Mouse (Mus musculus) hindbrain, embryonic 10.5 days (tissue): ENCODE results near the gene Mafg. TPM values are rescaled to one million over a fixed set of nuclear protein-coding genes. Genes with fewer than 3 reads are reported as not detected.
"Not testable (repeated sequence)": the region's sequence is repeated elsewhere in the genome, so short reads cannot be mapped to it uniquely, and the experiment has no call there.

Experiments
- DNase-seq: peaks from one replicate; pipeline ENCODE4 v3.0.0-alpha.2; 2017; ENCODE audit warnings: low spot score
- H3K27ac ChIP-seq: fragments of 300-500 bp; sonication (generic); 2 replicates; pipeline ENCODE4 v1.5.1; 2016; ENCODE audit warnings: mild to moderate bottlenecking, moderate library complexity
- H3K27me3 ChIP-seq: fragments of 300-500 bp; sonication (generic); 2 replicates; pipeline ENCODE4 v1.6.1; 2016; ENCODE audit warnings: mild to moderate bottlenecking; ENCODE audit not compliant: poor library complexity, insufficient read depth, severe bottlenecking
- H3K36me3 ChIP-seq: fragments of 300-500 bp; sonication (generic); 2 replicates; pipeline ENCODE4 v1.6.1; 2016; ENCODE audit warnings: mild to moderate bottlenecking, moderate library complexity
- H3K4me1 ChIP-seq: fragments of 300-500 bp; sonication (generic); replicated peaks from 2 replicates; pipeline ENCODE4 v1.6.1; 2016; ENCODE audit warnings: mild to moderate bottlenecking
- H3K4me3 ChIP-seq: fragments of 300-500 bp; sonication (generic); 2 replicates; pipeline ENCODE4 v1.5.1; 2016; ENCODE audit warnings: mild to moderate bottlenecking, moderate library complexity
- H3K9me3 ChIP-seq: fragments of 300-500 bp; sonication (generic); 2 replicates; pipeline ENCODE4 v1.6.1; 2016; ENCODE audit warnings: mild to moderate bottlenecking, moderate library complexity
- WGBS: fragments of 180-500 bp; shearing (Covaris S2); methylation state at CpG from one replicate; pipeline ENCODE4 v1.1.7; 2016; 5-methylcytosine and 5-hydroxymethylcytosine counted together
- polyA plus RNA-seq: library from polyadenylated mRNA; unstranded; fragments of >200 nt; fragmentation: Nextera tagmentation; extraction: Ambion mirVana; gene quantifications from 2 replicates; pipeline ENCODE4 v1.2.1, GENCODE M21; 2016

Gene Mafg
- polyA plus RNA-seq, 1 experiment from 2014 or later = 23.1 TPM

DNA sequence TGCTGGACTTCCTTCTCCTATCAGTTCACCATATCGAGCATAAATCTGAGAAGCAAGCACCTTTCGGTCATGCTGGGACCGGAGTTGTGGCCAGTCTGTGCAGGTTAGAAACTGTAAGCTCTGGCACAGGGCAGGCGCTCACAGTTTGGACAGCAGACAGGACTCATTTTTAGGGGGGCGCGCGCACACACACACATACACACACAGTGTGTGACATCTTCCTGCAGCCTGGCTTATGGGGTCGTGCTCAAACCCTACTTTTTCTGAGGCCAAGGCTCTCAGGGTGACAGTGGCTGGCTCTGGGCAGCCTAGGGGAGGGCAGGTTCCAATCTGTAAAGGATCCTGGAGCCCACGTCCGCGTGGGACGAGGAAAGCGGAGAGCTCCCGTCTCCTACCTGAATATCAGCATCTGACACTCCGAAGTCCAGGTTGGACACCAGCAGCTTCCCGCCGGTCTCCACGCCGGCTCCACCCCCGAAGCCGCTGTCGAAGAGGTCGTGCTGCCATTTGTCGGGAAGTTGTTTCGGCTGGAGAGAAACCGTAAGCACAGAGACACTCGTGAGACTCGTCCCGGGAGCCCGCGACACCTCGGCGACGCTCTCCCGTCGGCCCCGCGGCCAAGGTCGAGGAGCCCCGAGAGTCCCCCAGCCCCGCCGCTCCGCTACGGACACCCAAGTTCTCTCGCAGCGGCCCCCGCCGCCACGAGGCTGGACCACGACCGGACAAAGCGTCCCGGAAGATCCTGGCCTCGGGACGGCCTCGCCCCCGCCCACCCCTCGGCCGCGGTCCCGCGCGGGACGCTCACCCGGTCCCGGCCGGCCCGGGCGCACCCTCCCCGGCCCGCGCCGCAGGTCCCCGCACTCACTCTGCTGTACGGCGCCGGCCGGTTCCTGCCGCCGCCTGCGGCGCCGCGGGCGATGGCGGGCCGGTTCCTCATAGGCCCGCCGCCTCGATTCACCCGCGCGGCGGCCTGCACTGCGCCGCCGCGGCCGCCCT is 35.9 kb downstream of the Mafg start:
- H3K4me3 ChIP-seq = peak overlapping the region; percentile 91
- H3K27ac ChIP-seq = peak overlapping the region; percentile 99
- 5% methylated on average over 98 of the region's 99 CpGs for WGBS
- no peaks in the 10 kb centered on the region for H3K9me3 ChIP-seq
- peak; percentile 35 for DNase-seq
- H3K36me3 ChIP-seq = peaks cover 77% of the 10 kb centered on the region
- peaks cover 42% of the 10 kb centered on the region for H3K4me1 ChIP-seq
- no peaks in the 10 kb centered on the region for H3K27me3 ChIP-seq

- WGBS = 97% methylated on average over 6 of the region's 6 CpGs
- H3K27ac ChIP-seq = no peak overlapping the region
- H3K9me3 ChIP-seq = peaks cover 4% of the 10 kb centered on the region
- H3K36me3 ChIP-seq = peaks cover 99% of the 10 kb centered on the region
- H3K27me3 ChIP-seq = no peaks in the 10 kb centered on the region
- DNase-seq = no peak
- no peak overlapping the region for H3K4me3 ChIP-seq
- H3K4me1 ChIP-seq = no peaks in the 10 kb centered on the region
Observed at GRCm38 (mm10) chr11:120588531-120588930, 44.9 kb downstream of the Mafg start.

GRCm38 (mm10) chr11:120583937-120584336 is 49.5 kb downstream of the Mafg start:
- Histone ChIP-seq H3K36me3 (peaks cover 76% of the 10 kb centered on the region), H3K27ac (no peak overlapping the region), H3K9me3 (peaks cover 4% of the 10 kb centered on the region), H3K4me1 (peaks cover 30% of the 10 kb centered on the region), H3K27me3 (no peaks in the 10 kb centered on the region), H3K4me3 (no peak overlapping the region)
- DNase-seq = no peak
- WGBS = 96% methylated on average over 1 of the region's 1 CpGs

GRCm38 (mm10) chr11:120582982-120583293 is 50.5 kb downstream of the Mafg start:
- 89% methylated on average over 2 of the region's 2 CpGs for WGBS
- not testable (repeated sequence) for H3K4me3 ChIP-seq, DNase-seq, H3K9me3 ChIP-seq, H3K27me3 ChIP-seq
- Histone ChIP-seq H3K4me1 (peaks cover 40% of the 10 kb centered on the region), H3K27ac (0 out of 2 replicates have a peak overlapping the region, but pooled peaks have one; percentile 99), H3K36me3 (peaks cover 77% of the 10 kb centered on the region)

GRCm38 (mm10) chr11:120582268-120582981 is 51.0 kb downstream of the Mafg start:
- Histone ChIP-seq H3K9me3 (peaks cover 4% of the 10 kb centered on the region), H3K27me3 (no peaks in the 10 kb centered on the region), H3K4me3 (peak overlapping the region; percentile 93), H3K27ac (peak overlapping the region; percentile 99), H3K4me1 (peaks cover 40% of the 10 kb centered on the region), H3K36me3 (peaks cover 77% of the 10 kb centered on the region)
- DNase-seq = no peak
- WGBS = 76% methylated on average over 8 of the region's 8 CpGs

DNA sequence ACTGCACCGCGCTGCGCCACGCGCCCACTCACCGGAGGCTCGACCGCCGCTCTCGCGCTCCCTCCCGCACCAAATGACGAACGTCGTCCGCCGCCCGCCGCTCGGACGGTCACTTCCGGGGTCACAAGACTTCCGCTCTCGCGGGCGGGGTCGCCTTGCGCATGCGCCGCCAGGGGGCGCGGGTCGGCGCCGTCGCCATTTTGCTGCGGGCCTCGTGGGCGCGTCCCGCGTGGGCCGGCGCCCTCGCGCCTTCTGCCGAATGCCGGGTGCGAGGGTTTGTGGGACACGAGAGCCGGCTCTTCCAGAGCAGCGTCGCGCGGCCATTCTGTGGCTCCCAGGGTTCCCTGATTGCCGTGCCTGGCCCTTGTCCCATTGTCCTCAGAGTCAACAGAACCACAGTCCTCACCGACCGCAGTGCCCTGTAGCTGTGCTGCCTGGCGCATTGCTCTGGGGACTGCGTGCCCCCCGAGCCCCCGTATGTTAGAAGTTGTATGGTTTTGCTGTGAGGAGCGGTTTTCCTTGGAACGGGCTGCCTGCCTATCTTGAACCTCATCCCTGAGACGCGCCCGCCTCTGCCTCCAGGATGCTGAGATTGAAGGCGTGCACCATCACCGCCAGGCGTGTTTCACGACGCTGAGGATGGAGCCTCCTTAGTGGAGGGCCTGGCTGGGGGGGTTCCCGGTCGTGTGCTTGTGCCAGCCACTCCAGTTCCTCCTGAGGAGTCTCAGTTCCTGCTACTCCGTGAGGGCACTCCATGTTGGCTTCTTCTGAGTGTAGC is 51.7 kb downstream of the Mafg start, which contains the start of gene Arhgdia:
TSS of gene Arhgdia (minus strand) at position 135 of the 778 bp plus-strand sequence.
- Histone ChIP-seq H3K9me3 (peaks cover 4% of the 10 kb centered on the region), H3K36me3 (peaks cover 76% of the 10 kb centered on the region), H3K27ac (peak within 1 kb of the TSS; percentile 99), H3K4me3 (peak within 1 kb of the TSS; percentile 93), H3K27me3 (no peaks in the 10 kb centered on the region), H3K4me1 (peaks cover 40% of the 10 kb centered on the region)
- peak; percentile 90 for DNase-seq
- 5% methylated on average over 75 of the region's 75 CpGs for WGBS

- Histone ChIP-seq H3K4me3 (peak overlapping the region; percentile 93), H3K36me3 (peaks cover 68% of the 10 kb centered on the region), H3K9me3 (peaks cover 4% of the 10 kb centered on the region), H3K4me1 (peaks cover 40% of the 10 kb centered on the region), H3K27ac (peak overlapping the region; percentile 99), H3K27me3 (no peaks in the 10 kb centered on the region)
- WGBS = under 1% methylated on average over 44 of the region's 44 CpGs
- DNase-seq = peak; percentile 44
Observed at GRCm38 (mm10) chr11:120580871-120581331, 52.5 kb downstream of the Mafg start.

DNA sequence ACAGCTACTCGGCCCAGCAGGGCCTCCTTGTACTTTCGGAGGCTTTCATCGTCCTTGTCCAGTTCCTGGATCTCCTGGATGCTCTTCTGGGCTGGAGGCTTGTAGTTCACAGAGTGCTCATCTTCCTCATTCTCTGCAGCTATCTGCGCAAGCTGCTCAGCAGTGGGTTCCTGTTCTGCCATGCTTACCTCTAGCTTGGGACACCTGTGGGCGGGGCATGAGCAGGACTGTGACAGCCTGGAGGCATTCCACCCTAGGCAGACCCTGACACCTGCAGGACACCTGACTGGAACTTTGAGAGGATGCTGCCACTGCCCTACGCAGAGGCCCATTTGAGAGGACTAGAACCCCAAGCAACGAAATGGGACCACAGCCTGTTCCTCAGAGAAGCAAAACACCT is 53.2 kb downstream of the Mafg start:
- Histone ChIP-seq H3K27ac (peak overlapping the region; percentile 99), H3K36me3 (peaks cover 61% of the 10 kb centered on the region), H3K27me3 (no peaks in the 10 kb centered on the region), H3K4me3 (peak overlapping the region; percentile 93), H3K4me1 (peaks cover 40% of the 10 kb centered on the region), H3K9me3 (peaks cover 4% of the 10 kb centered on the region)
- DNase-seq = no peak
- 67% methylated on average over 7 of the region's 7 CpGs for WGBS

DNA sequence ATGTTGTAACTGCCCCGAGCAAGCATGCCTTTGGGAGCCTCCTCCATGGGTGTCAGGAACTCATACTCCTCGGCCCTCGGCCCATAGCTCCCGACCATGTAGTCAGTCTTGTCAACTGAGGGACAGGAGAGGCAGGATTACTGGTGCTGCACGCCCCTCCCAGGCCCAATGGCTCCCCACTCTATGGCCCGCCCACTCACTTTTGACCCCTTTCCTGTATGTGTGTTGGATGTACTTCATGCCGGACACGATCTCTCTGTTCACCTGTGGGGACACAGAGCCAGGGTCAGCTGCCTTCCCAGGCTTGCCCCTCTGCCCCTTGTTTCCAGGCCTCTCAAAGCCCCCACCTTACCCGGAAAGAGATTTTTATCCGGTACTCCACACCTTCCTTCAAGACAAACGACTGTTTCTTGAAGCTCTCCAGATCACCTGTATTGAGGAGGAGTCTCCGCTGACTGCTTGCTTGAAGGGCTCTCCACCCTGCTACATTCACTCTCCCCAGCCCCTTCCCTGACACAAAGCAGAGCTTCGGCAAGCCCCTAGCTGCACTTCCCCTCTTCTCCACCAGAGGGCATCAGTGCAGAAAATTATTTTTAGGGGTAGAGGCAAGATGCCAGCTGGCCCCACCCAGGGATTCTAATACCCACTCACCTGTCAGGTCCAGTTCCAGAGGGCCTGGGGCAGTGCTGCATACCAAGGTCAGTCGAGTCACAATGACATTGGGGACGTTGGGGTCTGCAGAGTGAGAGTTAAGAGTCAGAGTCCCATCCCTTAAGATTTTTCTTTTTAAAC is 53.9 kb downstream of the Mafg start:
- Histone ChIP-seq H3K27ac (peak overlapping the region; percentile 99), H3K9me3 (peaks cover 4% of the 10 kb centered on the region), H3K36me3 (peaks cover 54% of the 10 kb centered on the region), H3K4me1 (peaks cover 44% of the 10 kb centered on the region), H3K4me3 (peak overlapping the region; percentile 93), H3K27me3 (no peaks in the 10 kb centered on the region)
- 61% methylated on average over 15 of the region's 15 CpGs for WGBS
- peak; percentile 88 for DNase-seq

DNA sequence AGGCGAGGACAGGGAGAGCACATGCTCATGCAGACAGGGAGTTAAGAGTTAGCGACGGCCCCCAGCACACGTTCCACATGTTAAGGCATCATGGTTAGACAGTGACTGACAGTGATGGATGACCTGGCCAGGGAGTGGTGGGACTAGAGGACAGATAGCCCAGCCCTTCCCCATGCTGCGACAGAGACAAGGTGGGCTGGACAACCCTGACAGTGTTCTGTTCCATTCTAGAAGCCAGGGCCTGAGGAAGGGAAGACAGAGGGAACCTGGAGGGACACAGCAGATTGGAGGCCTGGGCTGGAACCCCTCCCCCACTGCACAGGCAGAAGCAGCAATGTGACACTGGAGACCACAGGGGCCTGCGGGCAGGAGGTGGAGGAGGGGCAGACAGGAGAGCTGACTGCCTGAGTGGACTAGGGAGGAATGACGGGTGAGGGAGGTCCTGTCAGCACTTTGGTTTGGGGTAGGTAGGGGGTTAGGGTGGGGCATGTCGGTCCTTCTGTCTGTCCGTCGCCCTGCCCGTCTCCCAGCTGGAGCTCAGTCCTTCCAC is 54.6 kb downstream of the Mafg start:
- H3K36me3 ChIP-seq = peaks cover 47% of the 10 kb centered on the region
- H3K4me3 ChIP-seq = peak overlapping the region; percentile 93
- no peaks in the 10 kb centered on the region for H3K27me3 ChIP-seq
- WGBS = 83% methylated on average over 11 of the region's 11 CpGs
- peak overlapping the region; percentile 99 for H3K27ac ChIP-seq
- peak; percentile 31 for DNase-seq
- H3K4me1 ChIP-seq = peaks cover 51% of the 10 kb centered on the region
- peaks cover under 1% of the 10 kb centered on the region for H3K9me3 ChIP-seq

DNA sequence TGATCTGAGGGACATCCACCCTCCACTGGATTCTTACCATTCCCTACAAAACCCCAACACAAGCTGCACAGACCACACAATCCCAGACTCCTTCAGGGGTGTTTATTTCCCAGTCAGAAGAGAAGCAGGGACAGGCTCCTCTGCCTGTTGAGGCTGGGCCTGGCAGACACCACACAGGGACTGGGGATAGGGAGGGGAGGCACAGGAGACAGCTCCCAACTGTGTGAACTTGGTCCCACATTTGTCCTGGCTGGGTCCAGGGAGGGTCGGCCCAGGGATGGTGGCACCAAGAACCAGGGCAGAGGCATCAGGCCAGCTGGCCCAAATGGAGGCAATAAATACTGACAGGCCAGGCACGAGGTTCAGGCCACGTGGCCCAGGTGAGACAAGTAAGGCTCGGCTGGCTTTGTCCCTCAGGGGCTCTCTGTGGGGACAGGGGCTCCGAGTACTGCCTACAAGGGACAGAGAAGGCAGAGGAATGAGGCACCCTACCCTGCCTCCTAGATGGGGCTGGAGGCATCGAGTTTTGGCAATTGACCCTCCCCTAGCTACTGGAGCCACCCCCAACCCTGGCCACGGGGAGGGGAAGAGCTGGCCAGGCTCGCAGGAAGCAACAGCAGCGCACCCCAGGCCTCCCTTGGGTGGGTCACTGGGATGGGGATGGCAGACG is 55.2 kb downstream of the Mafg start:
- H3K27me3 ChIP-seq = no peaks in the 10 kb centered on the region
- 91% methylated on average over 10 of the region's 10 CpGs for WGBS
- DNase-seq = no peak
- H3K27ac ChIP-seq = peak overlapping the region; percentile 99
- no peak overlapping the region; the same call in 1 of the 2 replicates for H3K4me3 ChIP-seq
- no peaks in the 10 kb centered on the region for H3K9me3 ChIP-seq
- H3K36me3 ChIP-seq = peaks cover 41% of the 10 kb centered on the region
- H3K4me1 ChIP-seq = peaks cover 52% of the 10 kb centered on the region
